In the genomic region with DNA sequence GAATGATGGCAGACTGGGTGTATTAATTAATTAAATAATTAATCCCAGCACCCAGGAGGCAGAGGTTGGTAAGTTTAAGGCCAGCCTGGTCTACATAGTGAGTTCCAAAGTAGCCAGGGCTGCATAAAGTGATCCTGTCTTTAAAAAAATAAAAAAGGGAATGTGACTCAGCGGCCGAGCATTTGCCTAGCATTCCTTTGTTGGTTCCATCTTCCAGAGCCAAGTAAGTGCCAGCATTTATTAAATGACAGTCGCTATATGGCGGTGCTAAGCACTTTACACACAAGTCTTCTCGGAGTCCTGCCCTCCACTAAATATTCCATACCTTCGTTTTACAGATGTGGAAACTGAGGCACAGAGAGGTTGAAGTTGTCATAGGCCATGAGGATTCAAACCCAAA, we compare ENCODE assay signal across 22 mouse cellular contexts. TPM values are rescaled to one million over a fixed set of nuclear protein-coding genes. Genes with fewer than 3 reads are reported as not detected.
"Had no signal": no experiment of that assay in that cellular context is flagged by ENCODE, and none has a peak within 500 bp of the region (broad histone marks: within the 10 kb centered on the region; RNA-seq: fewer than 3 reads in every experiment).

No protein-coding gene starts in this region.

- H3K4me3 ChIP-seq: lung, embryonic 15.5 days; megakaryocyte, embryonic 14.5 days; midbrain, embryonic 13.5 days; midbrain, embryonic 15.5 days; neural tube, embryonic 13.5 days; neural tube, embryonic 15.5 days had no signal

- H3K27ac ChIP-seq: lung, embryonic 15.5 days; macrophage; midbrain, embryonic 13.5 days; midbrain, embryonic 15.5 days; neural tube, embryonic 13.5 days; neural tube, embryonic 15.5 days had no signal

- H3K27me3 ChIP-seq: lung, embryonic 15.5 days; midbrain, embryonic 13.5 days; midbrain, embryonic 15.5 days; neural tube, embryonic 13.5 days had no signal

- H3K4me1 ChIP-seq: neural tube, embryonic 15.5 days had no signal

- DNase-seq: liver, postnatal 0 days; lung, adult 2 months; lung, postnatal 14 days; lung, postnatal 36 days; retina, postnatal 1 day; right cerebral cortex, adult 18-20 months; right cerebral cortex, postnatal 25 days; right cerebral cortex, postnatal 4 days; spleen, adult 18-20 months; thymus, adult 18-20 months; thymus, postnatal 14 days; thymus, postnatal 4 days had no signal

- H3K36me3 ChIP-seq: midbrain, embryonic 15.5 days; neural tube, embryonic 13.5 days; neural tube, embryonic 15.5 days had no signal

- H3K9me3 ChIP-seq: lung, embryonic 15.5 days; midbrain, embryonic 13.5 days; midbrain, embryonic 15.5 days; neural tube, embryonic 13.5 days; neural tube, embryonic 15.5 days had no signal

RNA-seq across cellular contexts. Expression of a gene that starts 3.6 kb away (rescaled TPM):
- total RNA-seq: megakaryocyte progenitor cell, adult 5-6 weeks; midbrain, postnatal 0 days; monocyte, adult 5-6 weeks had no signal
